Mouse (Mus musculus) megakaryocyte, embryonic 14.5 days (primary cell): ENCODE results near the gene Tubgcp2.

Experiments
- FLI1 ChIP-seq: IDR thresholded peaks from 2 replicates; pipeline ENCODE4 v1.6.1; 2012; ENCODE audit warnings: low read length, inconsistent platforms, mixed read lengths
- GATA1 ChIP-seq: IDR thresholded peaks from 3 replicates; pipeline ENCODE4 v1.6.1; 2012; ENCODE audit warnings: mixed read lengths, low read length, inconsistent platforms, borderline replicate concordance

GRCm38 (mm10) chr7:140036281-140037170 lies at the start of gene Tubgcp2, which contains the start of gene Zfp511:
- TF ChIP-seq FLI1 (peak; percentile 82; the same call in 1 of the 2 replicates), GATA1 (no peak)
